Mouse (Mus musculus): Measurements from ENCODE around the gene Hnf1a. TPM values are rescaled to one million over a fixed set of nuclear protein-coding genes. Genes with fewer than 3 reads are reported as not detected.
"Not testable (repeated sequence)": the region's sequence is repeated elsewhere in the genome, so short reads cannot be mapped to it uniquely, and the experiment has no call there.

Gene Hnf1a
- polyA plus RNA-seq, 1 experiment from 2014 or later, result 0.46 TPM

GRCm38 (mm10) chr5:114921551-114922365 is 49.1 kb downstream of the Hnf1a start:
- H3K27ac ChIP-seq (ENCODE audit: low read length), result no peak overlapping the region
- no peaks in the 10 kb centered on the region for H3K36me3 ChIP-seq (ENCODE audit: control insufficient read depth, insufficient read depth)
- 60% methylated on average over 19 of the region's 19 CpGs for WGBS
- 0 out of 2 replicates have a peak, but pooled peaks cover 2% of the 10 kb centered on the region for H3K4me1 ChIP-seq (ENCODE audit: control insufficient read depth, insufficient read depth, low read length)
- H3K9ac ChIP-seq (ENCODE audit: low read length), result no peak overlapping the region
- H3K4me2 ChIP-seq (ENCODE audit: low read depth, low read length), result no peak overlapping the region
- H3K27me3 ChIP-seq (ENCODE audit: control insufficient read depth, insufficient read depth, low read length), result no peaks in the 10 kb centered on the region
- H3K9me3 ChIP-seq (replicated peaks; ENCODE audit: control insufficient read depth, low read length), result no peaks in the 10 kb centered on the region
- H3K4me3 ChIP-seq (ENCODE audit: low read length), result no peak overlapping the region
- ATAC-seq (replicated peaks; ENCODE audit: extremely low read depth, insufficient read depth, low FRiP score), result 0 out of 2 replicates have a peak, but pooled peaks have one; percentile 28

DNA sequence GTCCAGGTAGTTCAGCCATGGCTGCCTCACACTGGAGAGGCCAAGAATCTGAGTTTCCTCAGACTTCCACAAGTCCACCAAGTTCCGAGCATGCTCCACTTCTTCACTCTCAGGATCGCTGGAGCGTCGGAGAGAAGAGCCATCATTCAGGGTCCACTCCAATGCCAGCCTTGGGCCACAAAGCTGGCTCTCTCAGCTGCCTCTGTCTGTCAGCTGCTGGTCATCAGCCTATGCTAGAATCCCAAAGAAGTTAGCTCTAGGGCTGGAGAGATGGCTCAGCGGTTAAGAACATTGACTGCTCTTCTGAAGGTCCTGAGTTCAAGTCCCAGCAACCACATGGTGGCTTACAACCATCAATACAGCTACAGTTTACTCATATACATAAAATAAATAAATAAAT is 53.5 kb downstream of the Hnf1a start:
- not testable (repeated sequence) for H3K4me2 ChIP-seq (ENCODE audit: low read depth, low read length); H3K4me3 ChIP-seq (ENCODE audit: low read length); H3K4me1 ChIP-seq (ENCODE audit: control insufficient read depth, insufficient read depth, low read length); H3K9ac ChIP-seq (ENCODE audit: low read length); H3K36me3 ChIP-seq (ENCODE audit: control insufficient read depth, insufficient read depth); ATAC-seq (replicated peaks; ENCODE audit: extremely low read depth, insufficient read depth, low FRiP score); H3K27me3 ChIP-seq (ENCODE audit: control insufficient read depth, insufficient read depth, low read length); H3K9me3 ChIP-seq (replicated peaks; ENCODE audit: control insufficient read depth, low read length); H3K27ac ChIP-seq (ENCODE audit: low read length)
- WGBS, result 87% methylated on average over 5 of the region's 5 CpGs

GRCm38 (mm10) chr5:114916777-114917176 is 54.1 kb downstream of the Hnf1a start:
- no peak for ATAC-seq (replicated peaks; ENCODE audit: extremely low read depth, insufficient read depth, low FRiP score)
- Histone ChIP-seq H3K4me2 (ENCODE audit: low read depth, low read length) (no peak overlapping the region), H3K27me3 (ENCODE audit: control insufficient read depth, insufficient read depth, low read length) (no peaks in the 10 kb centered on the region), H3K4me1 (ENCODE audit: control insufficient read depth, insufficient read depth, low read length) (no peaks in the 10 kb centered on the region), H3K4me3 (ENCODE audit: low read length) (no peak overlapping the region), H3K9ac (ENCODE audit: low read length) (no peak overlapping the region), H3K9me3 (replicated peaks; ENCODE audit: control insufficient read depth, low read length) (no peaks in the 10 kb centered on the region), H3K27ac (ENCODE audit: low read length) (no peak overlapping the region), H3K36me3 (ENCODE audit: control insufficient read depth, insufficient read depth) (no peaks in the 10 kb centered on the region)
- whole genome bisulfite sequencing, result 62% methylated on average over 4 of the region's 4 CpGs

DNA sequence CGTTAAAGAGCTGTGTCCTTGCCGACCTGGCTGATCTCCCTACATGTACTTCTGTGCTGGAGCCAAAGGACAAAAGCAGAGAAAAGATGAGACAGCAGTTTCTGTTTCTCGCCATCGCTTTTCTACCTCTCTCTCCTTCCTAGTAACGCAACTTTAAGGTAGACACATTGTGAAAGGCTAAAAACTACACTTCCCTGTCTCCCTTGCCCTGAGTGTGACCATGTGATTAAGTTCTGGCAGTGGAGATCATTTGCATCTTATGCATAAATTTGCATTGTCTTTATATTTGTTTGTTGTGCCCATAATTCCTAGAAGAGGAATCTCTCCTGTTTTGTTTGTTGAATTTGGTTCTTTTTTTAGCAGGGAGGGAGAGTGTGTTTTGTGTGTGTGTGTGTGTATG is 55.0 kb downstream of the Hnf1a start:
- ATAC-seq (replicated peaks; ENCODE audit: extremely low read depth, insufficient read depth, low FRiP score), result no peak
- 65% methylated on average over 5 of the region's 5 CpGs for WGBS
- no peaks in the 10 kb centered on the region for H3K4me1 ChIP-seq (ENCODE audit: control insufficient read depth, insufficient read depth, low read length)
- no peak overlapping the region for H3K27ac ChIP-seq (ENCODE audit: low read length)
- H3K9me3 ChIP-seq (replicated peaks; ENCODE audit: control insufficient read depth, low read length), result no peaks in the 10 kb centered on the region
- H3K9ac ChIP-seq (ENCODE audit: low read length), result no peak overlapping the region
- no peaks in the 10 kb centered on the region for H3K36me3 ChIP-seq (ENCODE audit: control insufficient read depth, insufficient read depth)
- H3K4me3 ChIP-seq (ENCODE audit: low read length), result no peak overlapping the region
- no peaks in the 10 kb centered on the region for H3K27me3 ChIP-seq (ENCODE audit: control insufficient read depth, insufficient read depth, low read length)
- H3K4me2 ChIP-seq (ENCODE audit: low read depth, low read length), result no peak overlapping the region

- no peak for ATAC-seq (replicated peaks; ENCODE audit: extremely low read depth, insufficient read depth, low FRiP score)
- no peak overlapping the region for H3K9ac ChIP-seq (ENCODE audit: low read length)
- WGBS, result 66% methylated on average over 8 of the region's 8 CpGs
- H3K36me3 ChIP-seq (ENCODE audit: control insufficient read depth, insufficient read depth), result no peaks in the 10 kb centered on the region
- no peak overlapping the region for H3K4me3 ChIP-seq (ENCODE audit: low read length)
- H3K4me2 ChIP-seq (ENCODE audit: low read depth, low read length), result no peak overlapping the region
- H3K4me1 ChIP-seq (ENCODE audit: control insufficient read depth, insufficient read depth, low read length), result no peaks in the 10 kb centered on the region
- H3K27ac ChIP-seq (ENCODE audit: low read length), result no peak overlapping the region
- no peaks in the 10 kb centered on the region for H3K9me3 ChIP-seq (replicated peaks; ENCODE audit: control insufficient read depth, low read length)
- no peaks in the 10 kb centered on the region for H3K27me3 ChIP-seq (ENCODE audit: control insufficient read depth, insufficient read depth, low read length)
Measured at GRCm38 (mm10) chr5:114914855-114915254, 56.0 kb downstream of the Hnf1a start.

GRCm38 (mm10) chr5:114913686-114914085 is 57.2 kb downstream of the Hnf1a start:
- H3K4me2 ChIP-seq (ENCODE audit: low read depth, low read length), result no peak overlapping the region
- 55% methylated on average over 4 of the region's 4 CpGs for WGBS

DNA sequence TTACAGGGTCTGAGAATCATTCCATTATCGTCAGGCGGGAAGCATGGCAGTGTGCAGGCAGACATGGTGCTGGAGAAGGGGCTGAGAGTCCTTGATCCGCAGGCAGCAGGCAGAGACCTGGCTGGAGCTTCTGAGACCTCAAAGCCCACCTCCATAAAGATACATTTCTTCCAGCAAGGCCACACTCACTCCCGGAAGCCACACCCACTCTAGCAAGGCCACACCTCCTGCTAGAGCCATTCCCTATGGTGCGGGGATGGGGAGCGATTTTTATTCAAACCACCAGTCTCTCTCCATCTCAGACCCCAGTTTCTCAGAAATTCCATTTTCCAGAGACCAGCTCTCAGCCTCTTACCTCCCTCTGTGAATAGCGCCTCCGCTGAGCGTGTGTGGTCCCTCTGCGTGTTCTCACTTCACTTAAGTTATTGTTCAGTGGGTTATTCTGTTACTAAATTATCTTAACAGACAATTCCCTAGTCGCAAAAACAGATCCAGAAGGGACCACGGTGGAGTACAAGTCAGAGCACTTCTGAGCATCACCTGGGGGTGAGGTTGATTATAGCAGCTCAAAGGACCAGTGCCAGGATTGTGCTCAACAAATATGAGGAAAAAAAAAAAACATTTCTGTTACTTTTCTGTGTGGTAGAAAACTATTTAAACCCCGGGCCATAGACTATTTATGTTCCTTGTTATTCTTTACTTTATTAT is 62.1 kb downstream of the Hnf1a start:
- WGBS, result 52% methylated on average over 13 of the region's 13 CpGs
- no peak overlapping the region for H3K4me2 ChIP-seq (ENCODE audit: low read depth, low read length)

More at GRCm38 (mm10) chr5:114913686-114914085, 57.2 kb downstream of the Hnf1a start:
- H3K9me3 ChIP-seq (replicated peaks; ENCODE audit: control insufficient read depth, low read length), result no peaks in the 10 kb centered on the region
- no peak overlapping the region for H3K9ac ChIP-seq (ENCODE audit: low read length)
- H3K36me3 ChIP-seq (ENCODE audit: control insufficient read depth, insufficient read depth), result no peaks in the 10 kb centered on the region
- ATAC-seq (replicated peaks; ENCODE audit: extremely low read depth, insufficient read depth, low FRiP score), result no peak
- H3K4me1 ChIP-seq (ENCODE audit: control insufficient read depth, insufficient read depth, low read length), result no peaks in the 10 kb centered on the region
- no peaks in the 10 kb centered on the region for H3K27me3 ChIP-seq (ENCODE audit: control insufficient read depth, insufficient read depth, low read length)
- no peak overlapping the region for H3K4me3 ChIP-seq (ENCODE audit: low read length)
- H3K27ac ChIP-seq (ENCODE audit: low read length), result no peak overlapping the region

GRCm38 (mm10) chr5:114902413-114902812 is 68.5 kb downstream of the Hnf1a start:
- H3K36me3 ChIP-seq (ENCODE audit: control insufficient read depth, insufficient read depth), result no peaks in the 10 kb centered on the region
- H3K4me1 ChIP-seq (ENCODE audit: control insufficient read depth, insufficient read depth, low read length), result no peaks in the 10 kb centered on the region
- H3K9ac ChIP-seq (ENCODE audit: low read length), result no peak overlapping the region
- no peaks in the 10 kb centered on the region for H3K27me3 ChIP-seq (ENCODE audit: control insufficient read depth, insufficient read depth, low read length)
- WGBS, result 38% methylated on average over 1 of the region's 1 CpGs
- no peak overlapping the region for H3K27ac ChIP-seq (ENCODE audit: low read length)
- no peak overlapping the region for H3K4me2 ChIP-seq (ENCODE audit: low read depth, low read length)
- H3K9me3 ChIP-seq (replicated peaks; ENCODE audit: control insufficient read depth, low read length), result no peaks in the 10 kb centered on the region
- H3K4me3 ChIP-seq (ENCODE audit: low read length), result no peak overlapping the region
- ATAC-seq (replicated peaks; ENCODE audit: extremely low read depth, insufficient read depth, low FRiP score), result no peak

More for the DNA sequence above, 62.1 kb downstream of the Hnf1a start:
- H3K9me3 ChIP-seq (replicated peaks; ENCODE audit: control insufficient read depth, low read length), result no peaks in the 10 kb centered on the region
- H3K27me3 ChIP-seq (ENCODE audit: control insufficient read depth, insufficient read depth, low read length), result no peaks in the 10 kb centered on the region
- no peak overlapping the region for H3K27ac ChIP-seq (ENCODE audit: low read length)
- no peak overlapping the region for H3K9ac ChIP-seq (ENCODE audit: low read length)
- no peak overlapping the region for H3K4me3 ChIP-seq (ENCODE audit: low read length)
- no peaks in the 10 kb centered on the region for H3K4me1 ChIP-seq (ENCODE audit: control insufficient read depth, insufficient read depth, low read length)
- H3K36me3 ChIP-seq (ENCODE audit: control insufficient read depth, insufficient read depth), result no peaks in the 10 kb centered on the region
- ATAC-seq (replicated peaks; ENCODE audit: extremely low read depth, insufficient read depth, low FRiP score), result no peak
